Mouse (Mus musculus): ENCODE results near the gene Hoga1. TPM values are rescaled to one million over a fixed set of nuclear protein-coding genes. Genes with fewer than 3 reads are reported as not detected.

The Hoga1 gene
- not detected in 2 replicates for total RNA-seq (2017)

DNA sequence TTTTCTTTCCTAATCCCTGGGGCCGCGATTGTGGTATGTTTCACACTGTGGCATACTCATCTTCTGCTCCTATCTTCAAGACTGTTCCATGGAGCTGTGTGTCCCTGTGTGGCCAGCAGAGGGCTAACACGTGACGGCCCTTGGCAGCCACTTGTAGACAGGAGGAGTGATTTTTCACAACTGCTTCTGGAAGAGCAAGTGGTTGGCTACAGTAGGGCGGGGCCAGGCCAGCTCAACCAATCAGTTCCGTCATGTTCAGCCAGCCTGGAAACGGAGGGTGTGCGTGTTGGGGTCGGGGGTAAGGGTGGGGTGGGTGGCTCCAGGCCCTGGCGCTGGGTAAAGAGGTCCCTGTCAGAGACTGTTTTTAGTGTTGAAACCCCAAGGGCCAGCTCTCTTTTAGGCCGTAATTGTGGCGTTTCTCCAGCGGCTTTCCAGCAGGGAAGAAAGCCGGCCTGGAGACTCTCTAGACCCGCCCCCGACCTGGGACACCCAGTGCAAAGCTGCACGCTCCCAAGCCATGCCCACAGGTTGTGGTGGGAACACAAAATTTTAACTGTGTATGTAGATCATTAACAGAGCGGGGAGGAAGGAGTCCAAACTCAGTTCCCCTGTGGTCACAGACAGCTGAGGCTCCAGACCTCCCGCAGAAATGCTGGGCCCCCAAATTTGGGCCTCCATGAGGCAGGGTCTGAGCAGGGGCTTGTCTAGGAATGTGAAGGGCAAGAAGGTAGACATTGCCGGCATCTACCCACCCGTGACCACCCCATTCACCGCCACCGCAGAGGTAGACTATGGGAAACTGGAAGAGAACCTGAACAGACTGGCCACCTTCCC, at the start of gene Hoga1:
Hoga1 (plus strand) TSS at position 342 of the 834 bp plus-strand sequence.
- ATAC-seq (replicated peaks; ENCODE audit: low read depth, poor library complexity, severe bottlenecking), result peak; percentile 96

- ATAC-seq (replicated peaks; ENCODE audit: low read depth, poor library complexity, severe bottlenecking), result no peak
Measured at GRCm38 (mm10) chr19:41997090-41997489, 48.3 kb upstream of the Hoga1 start.

DNA sequence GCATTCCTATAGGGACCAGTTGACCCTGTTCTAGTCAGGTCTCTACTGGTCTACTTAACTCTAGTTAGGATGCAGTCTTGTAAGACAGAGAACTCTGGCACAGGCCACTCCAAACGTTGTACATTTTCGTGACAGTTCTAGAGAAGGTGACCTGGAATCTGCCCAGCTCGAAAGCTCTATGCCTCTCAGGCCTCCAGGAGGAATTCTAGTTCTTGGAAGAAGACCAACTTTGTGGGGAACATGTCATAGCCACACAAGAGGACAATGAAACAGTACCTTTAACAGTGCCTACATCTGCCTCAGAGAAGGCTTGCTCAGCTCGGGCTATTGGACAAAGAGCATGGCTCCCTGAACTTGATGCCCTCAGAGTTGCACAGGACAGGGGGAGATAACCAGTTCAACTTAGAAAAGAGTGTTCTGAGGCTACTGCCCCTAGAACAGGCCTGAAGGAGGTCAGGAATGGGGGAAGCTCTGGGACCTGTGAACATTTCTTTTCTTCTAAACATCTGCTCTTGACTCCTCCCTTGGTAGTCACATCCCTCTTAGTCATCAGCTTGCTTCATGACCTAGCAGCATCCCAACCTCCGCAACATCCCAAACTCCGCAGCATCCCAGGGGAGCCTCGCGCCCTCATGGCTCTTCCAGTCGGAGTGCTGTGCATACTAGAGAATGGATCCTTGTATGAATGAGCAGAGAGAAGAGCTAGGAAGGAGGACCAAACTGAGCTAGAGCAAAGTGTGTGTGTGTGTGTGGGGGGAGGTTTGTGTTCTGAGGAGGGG, 46.5 kb upstream of the Hoga1 start:
- ATAC-seq (replicated peaks; ENCODE audit: low read depth, poor library complexity, severe bottlenecking), result no peak

GRCm38 (mm10) chr19:41999688-42000283, 45.6 kb upstream of the Hoga1 start:
- no peak for ATAC-seq (replicated peaks; ENCODE audit: low read depth, poor library complexity, severe bottlenecking)

DNA sequence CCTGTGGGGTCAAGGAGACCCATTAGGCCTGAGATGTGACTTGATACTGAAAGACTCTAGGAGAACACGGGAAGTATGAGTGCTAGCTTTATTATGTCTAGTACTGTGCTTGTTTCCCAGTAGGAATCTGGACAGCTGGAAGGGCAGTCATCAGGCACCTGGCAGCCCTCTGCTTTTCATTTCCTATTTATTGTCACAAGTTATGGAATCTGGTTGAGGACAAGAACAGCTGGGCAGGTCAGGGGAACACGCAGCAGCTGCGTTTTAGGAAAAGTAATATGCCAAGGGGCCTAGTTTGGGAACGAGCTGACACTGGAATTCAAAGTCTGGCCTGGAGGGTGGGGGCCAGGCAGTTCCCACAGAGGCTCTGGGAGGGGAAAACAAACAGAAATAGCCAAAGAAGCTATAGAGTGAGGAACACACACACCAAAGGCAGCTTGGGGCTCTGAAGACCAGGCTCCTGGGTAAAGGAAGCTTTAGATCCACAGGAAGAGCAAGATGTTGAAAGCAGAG, 44.9 kb upstream of the Hoga1 start:
- no peak for ATAC-seq (replicated peaks; ENCODE audit: low read depth, poor library complexity, severe bottlenecking)

GRCm38 (mm10) chr19:42001253-42001980, 44.0 kb upstream of the Hoga1 start:
- ATAC-seq (replicated peaks; ENCODE audit: low read depth, poor library complexity, severe bottlenecking), result peak; percentile 39

- ATAC-seq (replicated peaks; ENCODE audit: low read depth, poor library complexity, severe bottlenecking), result no peak
Measured at GRCm38 (mm10) chr19:42004258-42004657, 41.2 kb upstream of the Hoga1 start.

GRCm38 (mm10) chr19:42005616-42006015, 39.8 kb upstream of the Hoga1 start:
- ATAC-seq (replicated peaks; ENCODE audit: low read depth, poor library complexity, severe bottlenecking), result peak; percentile 85

- ATAC-seq (replicated peaks; ENCODE audit: low read depth, poor library complexity, severe bottlenecking), result no peak
Measured at GRCm38 (mm10) chr19:42006568-42006967, 38.8 kb upstream of the Hoga1 start.

GRCm38 (mm10) chr19:42008586-42008985, 36.8 kb upstream of the Hoga1 start:
- ATAC-seq (replicated peaks; ENCODE audit: low read depth, poor library complexity, severe bottlenecking), result no peak

GRCm38 (mm10) chr19:42009067-42009466, 36.3 kb upstream of the Hoga1 start:
- no peak for ATAC-seq (replicated peaks; ENCODE audit: low read depth, poor library complexity, severe bottlenecking)

DNA sequence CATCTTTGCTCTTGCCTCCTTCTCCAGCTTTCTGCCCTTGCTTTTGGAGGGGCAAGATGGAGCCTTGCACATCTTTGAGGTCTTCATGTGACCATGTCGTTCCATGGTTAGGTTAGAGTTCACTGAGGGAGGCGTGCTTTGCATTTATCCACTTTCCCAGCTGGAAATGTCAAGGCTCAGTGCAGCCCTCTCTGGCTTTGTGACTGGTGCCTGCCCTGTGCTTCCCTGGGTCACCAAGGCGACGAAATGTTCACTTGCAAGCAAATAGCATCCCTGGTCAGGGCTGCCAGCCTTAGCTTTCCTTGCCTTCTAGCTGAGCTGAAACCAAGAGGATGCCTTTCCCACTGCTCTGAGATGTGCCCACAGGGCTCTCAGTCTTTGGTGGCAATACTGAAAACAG, 35.0 kb upstream of the Hoga1 start:
- no peak for ATAC-seq (replicated peaks; ENCODE audit: low read depth, poor library complexity, severe bottlenecking)

DNA sequence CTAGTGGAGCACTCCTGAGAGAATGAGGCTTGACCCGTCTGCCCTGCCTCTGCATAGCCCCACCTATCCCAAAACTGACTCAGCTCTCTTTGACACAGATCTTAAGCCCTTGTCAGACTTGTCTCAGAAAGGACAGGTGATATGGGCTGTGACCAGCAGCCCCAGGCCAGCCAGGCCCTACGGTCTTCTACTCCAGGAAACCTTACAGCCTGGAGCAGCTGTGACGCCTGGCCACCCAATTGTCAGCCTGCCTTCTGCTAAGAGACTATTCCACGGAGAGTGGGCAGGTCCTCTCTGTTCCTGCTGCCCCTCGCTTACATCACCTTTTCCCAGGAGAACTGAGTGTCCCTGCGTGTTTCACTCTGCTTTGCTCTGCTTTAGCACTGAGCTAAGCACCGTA, 34.3 kb upstream of the Hoga1 start:
- ATAC-seq (replicated peaks; ENCODE audit: low read depth, poor library complexity, severe bottlenecking), result no peak

- no peak for ATAC-seq (replicated peaks; ENCODE audit: low read depth, poor library complexity, severe bottlenecking)
Measured at GRCm38 (mm10) chr19:42014231-42014825, 31.1 kb upstream of the Hoga1 start.

GRCm38 (mm10) chr19:42015001-42015400, 30.4 kb upstream of the Hoga1 start:
- ATAC-seq (replicated peaks; ENCODE audit: low read depth, poor library complexity, severe bottlenecking), result no peak

GRCm38 (mm10) chr19:42016251-42016650, 29.2 kb upstream of the Hoga1 start:
- ATAC-seq (replicated peaks; ENCODE audit: low read depth, poor library complexity, severe bottlenecking), result no peak

DNA sequence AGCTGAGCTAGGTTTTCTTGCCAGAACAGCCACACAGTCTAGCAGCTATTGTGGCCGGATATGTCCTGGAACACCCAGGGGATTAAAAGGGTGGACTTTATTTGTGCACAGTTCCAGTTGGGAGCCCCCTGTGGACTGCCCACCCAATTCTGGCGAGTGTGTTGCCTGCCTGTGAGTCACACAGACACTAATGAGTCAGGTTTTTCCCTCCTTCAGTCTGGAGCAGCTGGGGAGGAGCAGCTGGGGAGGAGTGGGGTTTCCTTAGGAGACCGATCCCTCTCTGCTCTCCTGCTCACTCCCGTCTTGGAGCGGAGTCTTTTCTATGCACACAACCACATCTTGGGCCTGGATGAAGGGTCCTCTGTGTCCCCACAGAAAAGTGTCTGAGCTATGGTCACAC, 28.6 kb upstream of the Hoga1 start:
- ATAC-seq (replicated peaks; ENCODE audit: low read depth, poor library complexity, severe bottlenecking), result no peak

GRCm38 (mm10) chr19:42017399-42018247, 27.8 kb upstream of the Hoga1 start:
- peak; percentile 67 for ATAC-seq (replicated peaks; ENCODE audit: low read depth, poor library complexity, severe bottlenecking)

Data from common myeloid progenitor, adult 5-6 weeks (primary cell).